Comparison of ENCODE assay signal across 8 mouse cellular contexts in the genomic region with DNA sequence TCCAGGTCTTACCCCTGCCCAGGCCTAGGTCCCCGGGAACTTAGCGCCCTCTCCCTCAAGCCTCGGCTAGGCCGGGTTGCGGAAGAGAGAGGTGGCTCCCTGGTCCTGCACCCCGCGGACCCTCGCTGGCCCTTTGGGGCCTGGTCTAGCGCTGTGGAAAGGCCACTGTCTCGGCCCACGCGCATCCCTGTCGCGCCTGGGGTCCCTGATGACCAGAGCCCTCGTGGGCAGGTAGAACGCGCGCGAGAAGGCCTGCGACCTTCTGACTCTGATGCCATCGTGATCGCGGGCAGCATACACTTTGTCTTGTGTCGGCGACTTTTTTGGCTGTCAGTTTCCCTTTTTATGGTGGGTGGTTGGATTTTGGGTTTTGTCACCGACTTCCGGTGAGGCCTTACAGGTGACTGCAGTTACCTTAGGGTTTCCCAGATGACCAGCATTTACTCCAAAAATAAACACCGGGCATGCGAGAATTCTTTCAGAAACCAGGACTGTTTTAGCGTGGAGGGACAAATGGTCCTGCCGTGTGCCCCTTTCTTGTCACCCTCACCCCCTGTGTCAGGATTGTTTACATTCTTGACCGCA. TPM values are rescaled to one million over a fixed set of nuclear protein-coding genes. Genes with fewer than 3 reads are reported as not detected.
DNase-seq lines count a peak whose midpoint lies in the region; ATAC-seq lines count a peak whose summit lies in the region.

A gene (minus strand): TSS at position 223 of the 585 bp plus-strand sequence.

- H3K36me3 ChIP-seq in forebrain, embryonic 16.5 days (ENCODE audit: control insufficient read depth, insufficient read depth) = no peaks in the 10 kb centered on the region
- peaks cover 28% of the 10 kb centered on the region for H3K36me3 ChIP-seq in liver, embryonic 12.5 days
- H3K36me3 ChIP-seq in neural tube, embryonic 15.5 days = peaks cover 4% of the 10 kb centered on the region

- peaks cover 20% of the 10 kb centered on the region for H3K4me1 ChIP-seq in forebrain, embryonic 16.5 days (replicated peaks; ENCODE audit: control insufficient read depth, insufficient read depth, low read length)
- H3K4me1 ChIP-seq in liver, embryonic 12.5 days = peaks cover 34% of the 10 kb centered on the region
- peaks cover 28% of the 10 kb centered on the region for H3K4me1 ChIP-seq in neural tube, embryonic 15.5 days

- DNase-seq in frontal cortex, postnatal 14 days (ENCODE audit: low spot score in 2 of 2) = no peak
- peak; percentile 19 to 21 for DNase-seq in right cerebral cortex, adult 2 months (ENCODE audit: low spot score in 2 of 2)
- DNase-seq in right cerebral cortex, postnatal 4 days = no peak
- DNase-seq in layer of hippocampus, adult 8-10 months (ENCODE audit: low spot score in 2 of 2) = no peak

- H3K27ac ChIP-seq in forebrain, embryonic 16.5 days (ENCODE audit: low read length) = no peak within 1 kb of the TSS; the same call in 1 of the 2 replicates
- H3K27ac ChIP-seq in liver, embryonic 12.5 days = peak within 1 kb of the TSS; percentile 94
- H3K27ac ChIP-seq in neural tube, embryonic 15.5 days (replicated peaks) = peak within 1 kb of the TSS; percentile 80

- H3K4me3 ChIP-seq in forebrain, embryonic 16.5 days (replicated peaks; ENCODE audit: low read length) = peak within 1 kb of the TSS; percentile 95
- H3K4me3 ChIP-seq in liver, embryonic 12.5 days = peak within 1 kb of the TSS; percentile 97
- H3K4me3 ChIP-seq in neural tube, embryonic 15.5 days (replicated peaks) = peak within 1 kb of the TSS; percentile 82

- 2% methylated on average over 29 of the region's 32 CpGs for WGBS in forebrain, embryonic 16.5 days
- WGBS in liver, embryonic 12.5 days (ENCODE audit: insufficient replicate concordance) = 1% methylated on average over 32 of the region's 32 CpGs
- WGBS in neural tube, embryonic 15.5 days = 2% methylated on average over 31 of the region's 32 CpGs

- H3K4me2 ChIP-seq in forebrain, embryonic 16.5 days (ENCODE audit: low read length) = peak within 1 kb of the TSS; percentile 62
- peak within 1 kb of the TSS; percentile 79 for H3K4me2 ChIP-seq in liver, embryonic 12.5 days
- H3K4me2 ChIP-seq in neural tube, embryonic 15.5 days = peak within 1 kb of the TSS; percentile 86

- ATAC-seq in frontal cortex, adult (ENCODE audit: low TSS enrichment) = peak; percentile 34
- ATAC-seq in forebrain, embryonic 16.5 days = peak; percentile 78
- peak; percentile 59 for ATAC-seq in liver, embryonic 12.5 days
- peak; percentile 77 for ATAC-seq in neural tube, embryonic 15.5 days (ENCODE audit: low FRiP score)

- H3K9ac ChIP-seq in forebrain, embryonic 16.5 days (replicated peaks; ENCODE audit: low read depth, low read length) = peak within 1 kb of the TSS; percentile 98
- H3K9ac ChIP-seq in liver, embryonic 12.5 days = peak within 1 kb of the TSS; percentile 99
- peak within 1 kb of the TSS; percentile 77 for H3K9ac ChIP-seq in neural tube, embryonic 15.5 days (replicated peaks)

- no peaks in the 10 kb centered on the region for H3K27me3 ChIP-seq in forebrain, embryonic 16.5 days (replicated peaks; ENCODE audit: control insufficient read depth, insufficient read depth, low read length)
- 0 out of 2 replicates have a peak, but pooled peaks cover 3% of the 10 kb centered on the region for H3K27me3 ChIP-seq in liver, embryonic 12.5 days (replicated peaks)
- H3K27me3 ChIP-seq in neural tube, embryonic 15.5 days (replicated peaks) = no peaks in the 10 kb centered on the region

- H3K9me3 ChIP-seq in forebrain, embryonic 16.5 days (ENCODE audit: control insufficient read depth, low read length) = no peaks in the 10 kb centered on the region
- H3K9me3 ChIP-seq in liver, embryonic 12.5 days (replicated peaks) = no peaks in the 10 kb centered on the region
- no peaks in the 10 kb centered on the region for H3K9me3 ChIP-seq in neural tube, embryonic 15.5 days (replicated peaks)

RNA-seq across cellular contexts. Expression of the gene that starts here (rescaled TPM):
- 2.2 and 3.2 TPM in 2 replicates for polyA plus RNA-seq in forebrain, embryonic 16.5 days (2015; fragmentation: Nextera tagmentation; extraction: Ambion mirVana)
- polyA plus RNA-seq in liver, embryonic 12.5 days (2016; fragmentation: Nextera tagmentation; extraction: Ambion mirVana) = 2.1 and 2.4 TPM in 2 replicates
- polyA plus RNA-seq in neural tube, embryonic 15.5 days (2015; fragmentation: Nextera tagmentation; extraction: Ambion mirVana) = 2.5 and 3.1 TPM in 2 replicates
- total RNA-seq in layer of hippocampus, adult 8-10 months (2022) = under 1 TPM in 1 of 4 experiments, not detected in 3; 0.53 TPM

Comparison
In these comparisons a context has a peak if more than half of its experiments do, and no peak if none do; other contexts are left out.
1. DNase-seq: peak in right cerebral cortex, adult 2 months (2 of 2); none in frontal cortex, postnatal 14 days (0 of 2), right cerebral cortex, postnatal 4 days (single experiment) and layer of hippocampus, adult 8-10 months (0 of 2).
2. Peak in every context shown above with its lines, with median percentiles within 50 percentile points of each other: ATAC-seq, H3K4me2 ChIP-seq, H3K4me3 ChIP-seq and H3K9ac ChIP-seq.